Mouse (Mus musculus): Measurements from ENCODE around the gene Doc2b.
"Not testable (repeated sequence)": the region's sequence is repeated elsewhere in the genome, so short reads cannot be mapped to it uniquely, and the experiment has no call there.

The Doc2b gene

GRCm38 (mm10) chr11:75733227-75733940 lies 62.5 kb downstream of the Doc2b start:
- no peak for DNase-seq

GRCm38 (mm10) chr11:75732434-75733226 lies 63.2 kb downstream of the Doc2b start, which contains the start of gene Ywhae:
Gene Ywhae (plus strand): TSS chr11:75732869.
- DNase-seq = peak; percentile 93

- not testable (repeated sequence) for DNase-seq
These were observed 68.2 kb downstream of the Doc2b start for GRCm38 (mm10) chr11:75727659-75728058.

GRCm38 (mm10) chr11:75727168-75727567 lies 68.7 kb downstream of the Doc2b start:
- no peak for DNase-seq

- no peak for DNase-seq
These were observed 73.5 kb downstream of the Doc2b start for GRCm38 (mm10) chr11:75722339-75722738.

All from kidney, adult 9 months (tissue).